Mouse (Mus musculus): ENCODE measurements around the gene Paip2b.

- TF ChIP-seq POLR2A (IDR thresholded peaks at IDR 0.05; ENCODE audit: insufficient read depth, low read depth, low read length) (no peak), CTCF (IDR thresholded peaks at IDR 0.05) (no peak), EP300 (IDR thresholded peaks at IDR 0.05; ENCODE audit: insufficient read depth, low read depth, low read length) (no peak)
Measured at GRCm38 (mm10) chr6:83818996-83819395, 12.5 kb downstream of the Paip2b start.
